Mouse (Mus musculus) testis, adult 2 months (tissue): ENCODE data around the gene Apoe.

Experiments used
- CTCF ChIP-seq: fragments of 200-500 bp; IDR thresholded peaks from 2 replicates; pipeline ENCODE4 v1.5.1; 2012; ENCODE audit warnings: low read depth, mild to moderate bottlenecking, inconsistent platforms, low read length, moderate library complexity; ENCODE audit not compliant: control insufficient read depth, insufficient read depth, insufficient replicate concordance
- POLR2A ChIP-seq: fragments of 200-500 bp; IDR thresholded peaks from 2 replicates; pipeline ENCODE4 v1.6.1; 2012; ENCODE audit warnings: low read depth, mild to moderate bottlenecking, inconsistent platforms, low read length, moderate library complexity; ENCODE audit not compliant: control insufficient read depth

DNA sequence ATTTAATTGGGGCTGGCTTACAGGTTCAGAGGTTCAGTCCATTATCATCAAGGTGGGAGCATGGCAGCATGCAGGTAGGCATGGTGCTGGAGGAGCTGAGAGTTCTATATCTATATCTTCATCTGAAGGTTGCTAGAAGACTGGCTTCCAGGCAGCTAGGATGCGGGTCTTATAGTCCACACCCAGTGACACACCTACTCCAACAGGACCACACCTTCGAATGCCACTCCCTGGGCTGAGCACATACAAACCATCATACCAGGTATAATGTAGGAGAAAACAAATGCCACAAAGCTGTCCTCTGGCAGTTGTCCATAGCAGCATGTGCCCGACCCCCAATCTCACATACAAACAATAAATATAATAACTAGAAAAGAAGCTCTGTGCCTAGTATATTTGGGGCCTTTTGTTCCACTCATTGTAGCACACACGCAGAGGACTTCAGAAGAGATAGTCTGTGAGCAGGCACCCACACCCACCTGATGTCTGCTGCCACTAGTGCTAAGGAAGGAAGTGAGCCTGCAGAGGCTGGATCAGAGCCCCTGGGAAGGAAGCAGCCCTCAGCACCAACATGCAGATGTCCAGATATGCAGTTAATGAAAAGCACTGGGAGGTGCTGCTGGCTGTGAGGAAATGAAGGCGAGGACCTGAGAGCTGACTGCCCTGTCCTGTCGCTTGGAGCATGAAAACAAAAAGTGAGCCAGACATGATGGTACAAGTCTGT is 47.8 kb downstream of the Apoe start:
- no peak for TF ChIP-seq POLR2A
- TF ChIP-seq CTCF: no peak
